Mouse (Mus musculus) neural tube, postnatal 0 days (tissue): ENCODE data around the gene Zfp414. TPM values are rescaled to one million over a fixed set of nuclear protein-coding genes. Genes with fewer than 3 reads are reported as not detected.

Source experiments
- polyA plus RNA-seq: library from polyadenylated mRNA; unstranded; fragments of >200 nt; fragmentation: Nextera tagmentation; extraction: Ambion mirVana; gene quantifications from 2 replicates; pipeline ENCODE4 v1.2.1, GENCODE M21; 2015

Zfp414 gene
- 63.1 and 72.0 TPM in 2 replicates for polyA plus RNA-seq

GRCm38 (mm10) chr17:33628621-33629486 lies at the start of gene Zfp414:
Zfp414 (plus strand) TSS chr17:33629090.

GRCm38 (mm10) chr17:33637516-33638276 lies 8.8 kb downstream of the Zfp414 start, which contains the start of gene Pram1:
Pram1 (plus strand) TSS chr17:33638056.

Other genes with a start within 250 kb of the Zfp414 start
- 7.2 and 7.4 TPM in 2 replicates for gene Zfp101, start 234.4 kb upstream of the Zfp414 start, polyA plus RNA-seq
- gene Actl9, start 196.2 kb upstream of the Zfp414 start, polyA plus RNA-seq: not detected in 2 replicates
- gene Adamts10, start 104.9 kb upstream of the Zfp414 start, polyA plus RNA-seq: 33.6 and 41.6 TPM in 2 replicates
- 1.8 and 1.9 TPM in 2 replicates for gene Myo1f, start 73.4 kb upstream of the Zfp414 start, polyA plus RNA-seq
- gene Pram1, start 9.0 kb downstream of the Zfp414 start, polyA plus RNA-seq: 0.28 and 0.43 TPM in 2 replicates
- 101 and 115 TPM in 2 replicates for gene Hnrnpm, start 57.8 kb downstream of the Zfp414 start, polyA plus RNA-seq
- gene March2, start 89.6 kb downstream of the Zfp414 start, polyA plus RNA-seq: 76.0 and 80.0 TPM in 2 replicates
- 488 and 491 TPM in 2 replicates for gene Rab11b, start 131.4 kb downstream of the Zfp414 start, polyA plus RNA-seq
- 41.0 and 44.6 TPM in 2 replicates for gene Angptl4, start 152.7 kb downstream of the Zfp414 start, polyA plus RNA-seq
- gene Kank3, start 181.4 kb downstream of the Zfp414 start, polyA plus RNA-seq: 38.1 and 42.0 TPM in 2 replicates
- gene Rps28, start 195.5 kb downstream of the Zfp414 start, polyA plus RNA-seq: 552 and 646 TPM in 2 replicates
- gene Ndufa7, start 195.5 kb downstream of the Zfp414 start, polyA plus RNA-seq: 595 and 638 TPM in 2 replicates
- gene Cd320, start 214.0 kb downstream of the Zfp414 start, polyA plus RNA-seq: 51.5 and 57.3 TPM in 2 replicates
- not detected in 2 replicates for gene Gm7029, start 244.7 kb downstream of the Zfp414 start, polyA plus RNA-seq